Mouse (Mus musculus) bone marrow macrophage, adult 2 months (primary cell): ENCODE measurements around the gene Gm9603.
"Not testable (repeated sequence)": the region's sequence is repeated elsewhere in the genome, so short reads cannot be mapped to it uniquely, and the experiment has no call there.

Experiments used
- CTCF ChIP-seq: IDR thresholded peaks from 2 replicates; pipeline ENCODE4 v1.5.1; 2012; ENCODE audit warnings: low read depth, mild to moderate bottlenecking, low read length, moderate library complexity
- POLR2A ChIP-seq: IDR thresholded peaks from 2 replicates; pipeline ENCODE4 v1.6.1; 2012; ENCODE audit warnings: mild to moderate bottlenecking, low read depth, low read length, borderline replicate concordance

DNA sequence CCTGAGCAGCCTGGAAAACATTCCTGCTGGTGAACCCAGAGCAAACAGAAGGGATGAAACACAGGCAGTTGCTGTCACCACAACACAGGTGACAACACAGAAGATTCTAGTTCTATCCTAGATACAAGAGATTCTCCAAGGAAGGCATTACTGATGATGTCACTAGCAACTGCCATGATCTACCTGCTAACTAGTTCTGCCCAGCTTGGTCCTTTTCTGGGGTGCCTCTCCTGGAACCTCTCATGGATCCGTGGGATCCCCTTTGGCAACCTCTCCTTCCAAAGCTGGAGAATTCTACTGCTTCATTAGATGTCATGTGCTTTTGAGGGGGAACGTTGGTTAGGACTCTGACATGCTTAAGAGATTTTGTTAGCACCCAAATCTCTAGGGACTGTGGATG, at the start of gene Gm9603:
- not testable (repeated sequence) for TF ChIP-seq CTCF, POLR2A
